ENCODE assay signal across 9 mouse cellular contexts in genomic region chr6:83582938-83583270, GRCm38 (mm10). TPM values are rescaled to one million over a fixed set of nuclear protein-coding genes. Genes with fewer than 3 reads are reported as not detected.
DNase-seq lines count a peak whose midpoint lies in the region; ATAC-seq and TF ChIP-seq lines count a peak whose summit lies in the region.
"Had no signal": no experiment of that assay in that cellular context is flagged by ENCODE, and none has a peak within 500 bp of the region (broad histone marks: within the 10 kb centered on the region; RNA-seq: fewer than 3 reads in every experiment).

No protein-coding gene starts in this region.

- no peak for TF ChIP-seq POLR2A in testis, adult 2 months (IDR thresholded peaks at IDR 0.05; ENCODE audit: control insufficient read depth, low read depth, low read length)
- no peak for TF ChIP-seq POLR2A in bone marrow, adult 2 months (IDR thresholded peaks at IDR 0.05; ENCODE audit: borderline replicate concordance, control insufficient read depth, low read depth, low read length)

- no peaks in the 10 kb centered on the region for H3K9me3 ChIP-seq in forebrain, embryonic 10.5 days
- no peaks in the 10 kb centered on the region for H3K9me3 ChIP-seq in hindbrain, embryonic 16.5 days (ENCODE audit: control insufficient read depth, low read length)
- no peaks in the 10 kb centered on the region for H3K9me3 ChIP-seq in liver, postnatal 0 days (ENCODE audit: low read length)

- DNase-seq in testis, postnatal 14 days (ENCODE audit: low spot score), result no peak
- DNase-seq in forebrain, embryonic 10.5 days (ENCODE audit: extremely low spot score, low spot score), result peak; percentile 47
- DNase-seq in liver, postnatal 0 days, result peak; percentile 34
- no peak for DNase-seq in frontal cortex, postnatal 14 days (ENCODE audit: low spot score in 2 of 2)

- WGBS in bone marrow, adult 2 months, result 1% methylated on average over 6 of the region's 6 CpGs
- 3% methylated on average over 6 of the region's 6 CpGs for WGBS in forebrain, embryonic 10.5 days
- WGBS in hindbrain, embryonic 16.5 days, result under 1% methylated on average over 6 of the region's 6 CpGs
- 2% methylated on average over 6 of the region's 6 CpGs for whole genome bisulfite sequencing in liver, postnatal 0 days (ENCODE audit: insufficient replicate concordance)

- no peaks in the 10 kb centered on the region for H3K27me3 ChIP-seq in testis, adult 2 months (ENCODE audit: control insufficient read depth, insufficient read depth, low read length)
- peaks cover 28% of the 10 kb centered on the region for H3K27me3 ChIP-seq in forebrain, embryonic 10.5 days (ENCODE audit: poor library complexity, severe bottlenecking)
- no peaks in the 10 kb centered on the region; the same call in 1 of the 2 replicates for H3K27me3 ChIP-seq in hindbrain, embryonic 16.5 days (replicated peaks; ENCODE audit: control insufficient read depth, insufficient read depth, low read length)
- H3K27me3 ChIP-seq in liver, postnatal 0 days (ENCODE audit: insufficient read depth, low read length), result no peaks in the 10 kb centered on the region; the same call in 1 of the 2 replicates

- H3K36me3 ChIP-seq in testis, adult 2 months (ENCODE audit: control insufficient read depth, insufficient read depth, low read length), result no peaks in the 10 kb centered on the region; the same call in 1 of the 2 replicates
- no peaks in the 10 kb centered on the region for H3K36me3 ChIP-seq in forebrain, embryonic 10.5 days (replicated peaks)
- no peaks in the 10 kb centered on the region for H3K36me3 ChIP-seq in hindbrain, embryonic 16.5 days (ENCODE audit: control insufficient read depth, insufficient read depth, low read length)
- no peaks in the 10 kb centered on the region for H3K36me3 ChIP-seq in liver, postnatal 0 days (replicated peaks; ENCODE audit: insufficient read depth, low read length)

- TF ChIP-seq EP300 in liver, postnatal 0 days (IDR thresholded peaks at IDR 0.05; ENCODE audit: low read depth), result no peak

- no peak overlapping the region for H3K4me3 ChIP-seq in testis, adult 2 months (ENCODE audit: control insufficient read depth, low read depth, low read length)
- no peak overlapping the region for H3K4me3 ChIP-seq in bone marrow, adult 2 months (replicated peaks; ENCODE audit: control insufficient read depth, low read depth, low read length)
- 0 out of 2 replicates have a peak overlapping the region, but pooled peaks have one; percentile 18 for H3K4me3 ChIP-seq in forebrain, embryonic 10.5 days
- no peak overlapping the region for H3K4me3 ChIP-seq in hindbrain, embryonic 16.5 days (ENCODE audit: low read length)
- no peak overlapping the region for H3K4me3 ChIP-seq in liver, postnatal 0 days (ENCODE audit: low read depth, low read length)

- peaks cover 3% of the 10 kb centered on the region for H3K4me1 ChIP-seq in testis, adult 2 months (ENCODE audit: control insufficient read depth, insufficient read depth, low read length)
- no peaks in the 10 kb centered on the region for H3K4me1 ChIP-seq in bone marrow, adult 2 months (ENCODE audit: control insufficient read depth, insufficient read depth, low read length)
- H3K4me1 ChIP-seq in forebrain, embryonic 10.5 days, result no peaks in the 10 kb centered on the region
- H3K4me1 ChIP-seq in hindbrain, embryonic 16.5 days (ENCODE audit: control insufficient read depth, insufficient read depth, low read depth, low read length), result no peaks in the 10 kb centered on the region
- no peaks in the 10 kb centered on the region for H3K4me1 ChIP-seq in liver, postnatal 0 days (ENCODE audit: insufficient read depth)

- H3K4me2 ChIP-seq in hindbrain, embryonic 16.5 days (ENCODE audit: low read length), result peak overlapping the region; percentile 31
- H3K4me2 ChIP-seq in liver, postnatal 0 days (ENCODE audit: low read depth, low read length), result no peak overlapping the region

- H3K9ac ChIP-seq in hindbrain, embryonic 16.5 days (ENCODE audit: low read depth, low read length), result no peak overlapping the region
- H3K9ac ChIP-seq in liver, postnatal 0 days (replicated peaks), result no peak overlapping the region

- H3K27ac ChIP-seq in testis, adult 2 months (ENCODE audit: control insufficient read depth, insufficient read depth, low read depth, low read length), result no peak overlapping the region
- no peak overlapping the region for H3K27ac ChIP-seq in bone marrow, adult 2 months (ENCODE audit: control insufficient read depth, insufficient read depth, low read depth, low read length, poor library complexity)
- H3K27ac ChIP-seq in forebrain, embryonic 10.5 days, result no peak overlapping the region
- no peak overlapping the region for H3K27ac ChIP-seq in hindbrain, embryonic 16.5 days (ENCODE audit: low read depth, low read length)
- H3K27ac ChIP-seq in liver, postnatal 0 days (ENCODE audit: low read depth), result no peak overlapping the region

- peak; percentile 74 for ATAC-seq in hindbrain, embryonic 16.5 days
- no peak for ATAC-seq in liver, postnatal 0 days
- peak; percentile 44; the same call in 1 of the 2 replicates for ATAC-seq in neutrophil, adult 5-6 weeks (ENCODE audit: extremely low read depth, insufficient number of reproducible peaks, low FRiP score, poor library complexity, severe bottlenecking)

- peak; percentile 52; the same call in 1 of the 2 replicates for TF ChIP-seq CTCF in testis, adult 2 months (IDR thresholded peaks at IDR 0.05; ENCODE audit: control insufficient read depth, insufficient read depth, insufficient replicate concordance, low read depth, low read length)
- peak; percentile 58 for TF ChIP-seq CTCF in bone marrow, adult 2 months (IDR thresholded peaks at IDR 0.05; ENCODE audit: control insufficient read depth, insufficient read depth, low read length)
- peak; percentile 83 for TF ChIP-seq CTCF in liver, postnatal 0 days (IDR thresholded peaks at IDR 0.05; ENCODE audit: low read depth)

RNA-seq across cellular contexts. Expression of gene Stambp, which starts 10.4 kb away (rescaled TPM):
- polyA plus RNA-seq in testis, adult 2 months (2012; rRNA removed), result 42.6 and 44.6 TPM in 2 replicates
- polyA plus RNA-seq in bone marrow, adult 2 months (2011; ENCODE audit: insufficient read depth, insufficient read length, low replicate concordance, missing spikeins), result 5.0 and 14.6 TPM in 2 replicates
- polyA plus RNA-seq in forebrain, embryonic 10.5 days (2016; fragmentation: Nextera tagmentation; extraction: Ambion mirVana), result 12.7 and 13.9 TPM in 2 replicates
- polyA plus RNA-seq in hindbrain, embryonic 16.5 days (2015; fragmentation: Nextera tagmentation; extraction: Ambion mirVana), result 61.3 and 62.8 TPM in 2 replicates
- 8.6 and 9.1 TPM in 2 replicates for polyA plus RNA-seq in liver, postnatal 0 days (2015; fragmentation: Nextera tagmentation; extraction: Ambion mirVana)
- 3.8 and 4.8 TPM in 2 replicates for total RNA-seq in neutrophil, adult 5-6 weeks (2017)

RNA-seq across cellular contexts. Expression of gene Actg2, which starts 46.8 kb away (rescaled TPM):
- polyA plus RNA-seq in testis, adult 2 months (2012; rRNA removed), result 470 and 505 TPM in 2 replicates
- polyA plus RNA-seq in bone marrow, adult 2 months (2011; ENCODE audit: insufficient read depth, insufficient read length, low replicate concordance, missing spikeins), result 3.2 TPM in 1 of 2 replicates, not detected in the other
- polyA plus RNA-seq in forebrain, embryonic 10.5 days (2016; fragmentation: Nextera tagmentation; extraction: Ambion mirVana), result 0.12 and 0.26 TPM in 2 replicates
- 3.4 and 3.5 TPM in 2 replicates for polyA plus RNA-seq in hindbrain, embryonic 16.5 days (2015; fragmentation: Nextera tagmentation; extraction: Ambion mirVana)
- polyA plus RNA-seq in liver, postnatal 0 days (2015; fragmentation: Nextera tagmentation; extraction: Ambion mirVana), result 2.1 and 2.6 TPM in 2 replicates
- total RNA-seq in neutrophil, adult 5-6 weeks (2017), result not detected in 2 replicates
- total RNA-seq: layer of hippocampus, adult 18-20 months had no signal

Comparison
In these comparisons a context has a peak if more than half of its experiments do, and no peak if none do; other contexts are left out.
1. DNase-seq: peak in forebrain, embryonic 10.5 days (single experiment) and liver, postnatal 0 days (single experiment); none in testis, postnatal 14 days (single experiment) and frontal cortex, postnatal 14 days (0 of 2).
2. RNA of gene Actg2, which starts 46.8 kb away (polyA plus RNA-seq): 470 to 505 TPM in testis, adult 2 months; 3.4 to 3.5 TPM in hindbrain, embryonic 16.5 days, 3.2 TPM in bone marrow, adult 2 months, 2.1 to 2.6 TPM in liver, postnatal 0 days and 0.12 to 0.26 TPM in forebrain, embryonic 10.5 days; every median in the first group is over 100 times any median in the second.
3. Peak in every context shown above with its lines, with median percentiles within 50 percentile points of each other: CTCF ChIP-seq.